Comparison of ENCODE assay signal across 9 mouse cellular contexts in genomic region chr5:35348794-35349193, GRCm38 (mm10). TPM values are rescaled to one million over a fixed set of nuclear protein-coding genes. Genes with fewer than 3 reads are reported as not detected.
A peak's percentile ranks its signal among the peaks of the same experiment; 100 is the strongest.
DNase-seq lines count a peak whose midpoint lies in the region; ATAC-seq lines count a peak whose summit lies in the region.
"Had no signal": no experiment of that assay in that cellular context is flagged by ENCODE, and none has a peak within 500 bp of the region (broad histone marks: within the 10 kb centered on the region; RNA-seq: fewer than 3 reads in every experiment).

No protein-coding gene starts in this region.

- no peaks in the 10 kb centered on the region for H3K36me3 ChIP-seq in forebrain, embryonic 13.5 days (ENCODE audit: poor library complexity, severe bottlenecking)
- no peaks in the 10 kb centered on the region for H3K36me3 ChIP-seq in hindbrain, embryonic 16.5 days (ENCODE audit: control insufficient read depth, insufficient read depth, low read length)
- no peaks in the 10 kb centered on the region for H3K36me3 ChIP-seq in midbrain, embryonic 10.5 days
- H3K36me3 ChIP-seq: limb, embryonic 15.5 days had no signal

- H3K4me3 ChIP-seq in forebrain, embryonic 13.5 days, result no peak overlapping the region
- no peak overlapping the region for H3K4me3 ChIP-seq in hindbrain, embryonic 16.5 days (ENCODE audit: low read length)
- no peak overlapping the region for H3K4me3 ChIP-seq in midbrain, embryonic 10.5 days
- H3K4me3 ChIP-seq: limb, embryonic 15.5 days had no signal

- no peaks in the 10 kb centered on the region for H3K4me1 ChIP-seq in forebrain, embryonic 13.5 days
- no peaks in the 10 kb centered on the region for H3K4me1 ChIP-seq in hindbrain, embryonic 16.5 days (ENCODE audit: control insufficient read depth, insufficient read depth, low read depth, low read length)
- peaks cover 9% of the 10 kb centered on the region for H3K4me1 ChIP-seq in midbrain, embryonic 10.5 days
- H3K4me1 ChIP-seq: limb, embryonic 15.5 days had no signal

- H3K9me3 ChIP-seq in forebrain, embryonic 13.5 days (replicated peaks), result no peaks in the 10 kb centered on the region
- no peaks in the 10 kb centered on the region for H3K9me3 ChIP-seq in hindbrain, embryonic 16.5 days (ENCODE audit: control insufficient read depth, low read length)
- H3K9me3 ChIP-seq in midbrain, embryonic 10.5 days (replicated peaks), result no peaks in the 10 kb centered on the region
- H3K9me3 ChIP-seq: limb, embryonic 15.5 days had no signal

- WGBS in forebrain, embryonic 13.5 days, result 14% methylated on average over 3 of the region's 3 CpGs
- 26% methylated on average over 3 of the region's 3 CpGs for WGBS in hindbrain, embryonic 16.5 days
- WGBS in midbrain, embryonic 10.5 days, result 19% methylated on average over 3 of the region's 3 CpGs

- no peak overlapping the region for H3K27ac ChIP-seq in forebrain, embryonic 13.5 days
- H3K27ac ChIP-seq in hindbrain, embryonic 16.5 days (ENCODE audit: low read depth, low read length), result no peak overlapping the region
- no peak overlapping the region for H3K27ac ChIP-seq in midbrain, embryonic 10.5 days (replicated peaks)
- H3K27ac ChIP-seq: limb, embryonic 15.5 days had no signal

- no peak overlapping the region for H3K4me2 ChIP-seq in forebrain, embryonic 13.5 days
- H3K4me2 ChIP-seq in hindbrain, embryonic 16.5 days (ENCODE audit: low read length), result no peak overlapping the region
- H3K4me2 ChIP-seq: limb, embryonic 15.5 days had no signal

- peak; percentile 68 for ATAC-seq in forebrain, embryonic 13.5 days
- ATAC-seq in hindbrain, embryonic 16.5 days, result peak; percentile 87

- peak; percentile 16 for DNase-seq in WW6 (ENCODE audit: low read depth, low spot score)
- DNase-seq in c-Kit-positive CD71-positive TER-119-positive erythroid progenitor cells, embryonic 14.5 days (ENCODE audit: low spot score), result peak; percentile 20
- peak; percentile 82 to 87 for DNase-seq in left cerebral cortex, adult 18-20 months (ENCODE audit: low spot score in 2 of 2)
- peak; percentile 65 for DNase-seq in midbrain, embryonic 10.5 days (ENCODE audit: low spot score)
- peak; percentile 13 to 70 for DNase-seq in spleen, postnatal 10 days (ENCODE audit: low spot score in 2 of 2)
- no peak for DNase-seq in T-cell, adult 2 months (ENCODE audit: low spot score)

- H3K27me3 ChIP-seq in forebrain, embryonic 13.5 days, result 0 out of 2 replicates have a peak, but pooled peaks cover 7% of the 10 kb centered on the region
- H3K27me3 ChIP-seq in hindbrain, embryonic 16.5 days (replicated peaks; ENCODE audit: control insufficient read depth, insufficient read depth, low read length), result 0 out of 2 replicates have a peak, but pooled peaks cover 2% of the 10 kb centered on the region
- H3K27me3 ChIP-seq in midbrain, embryonic 10.5 days (ENCODE audit: low read depth, poor library complexity, severe bottlenecking), result no peaks in the 10 kb centered on the region
- H3K27me3 ChIP-seq: limb, embryonic 15.5 days had no signal

- no peak overlapping the region for H3K9ac ChIP-seq in forebrain, embryonic 13.5 days
- H3K9ac ChIP-seq in hindbrain, embryonic 16.5 days (ENCODE audit: low read depth, low read length), result no peak overlapping the region
- H3K9ac ChIP-seq: limb, embryonic 15.5 days had no signal

RNA-seq across cellular contexts. Expression of gene Hmx1, which starts 40.1 kb away (rescaled TPM):
- polyA plus RNA-seq in forebrain, embryonic 13.5 days (2015; fragmentation: Nextera tagmentation; extraction: Ambion mirVana), result not detected in 2 replicates
- polyA plus RNA-seq in hindbrain, embryonic 16.5 days (2015; fragmentation: Nextera tagmentation; extraction: Ambion mirVana), result 0.10 TPM in 1 of 2 replicates, not detected in the other
- total RNA-seq in left cerebral cortex, adult 18-20 months (2021), result not detected
- polyA plus RNA-seq in midbrain, embryonic 10.5 days (2016; fragmentation: Nextera tagmentation; extraction: Ambion mirVana), result 0.14 and 0.99 TPM in 2 replicates
- polyA plus RNA-seq: limb, embryonic 15.5 days had no signal
